Mouse (Mus musculus) ES-E14 (cell line): ENCODE measurements at regions not wholly inside any gene's neighbourhood (a gene's known extent, or its start where the extent isn't known, plus 50 kb on each side); places are given as distances from the start of the nearest gene placed in this dataset.

Experiments
- DNase-seq: peaks from one replicate; pipeline ENCODE4 v3.0.0-alpha.2; 2013; ENCODE audit warnings: low read depth, low spot score
- H3K27ac ChIP-seq: 2 replicates; pipeline ENCODE4 v1.5.1; 2012; ENCODE audit warnings: low read depth, mild to moderate bottlenecking, low read length, moderate library complexity, mixed read lengths; ENCODE audit not compliant: poor library complexity, insufficient read depth, severe bottlenecking
- H3K36me3 ChIP-seq: 2 replicates; pipeline ENCODE4 v1.6.1; 2012; ENCODE audit warnings: mild to moderate bottlenecking, low read length, moderate library complexity, mixed read lengths; ENCODE audit not compliant: control insufficient read depth, poor library complexity, insufficient read depth, severe bottlenecking
- H3K4me1 ChIP-seq, 2 experiments: fragments of 150-350 bp in 1 of 2; sonication (generic) in 1 of 2; 2 replicates each; pipeline ENCODE4 v1.6.1; 2012; ENCODE audit warnings: low read length in 2 of 2, mild to moderate bottlenecking in 1 of 2, mixed read lengths in 1 of 2; ENCODE audit not compliant: control insufficient read depth in 2 of 2, insufficient read depth in 2 of 2, poor library complexity in 1 of 2
- H3K4me3 ChIP-seq, 2 experiments: fragments of 150-350 bp in 1 of 2; sonication (generic) in 1 of 2; 2 replicates each; pipeline ENCODE4 v1.5.1; 2012; ENCODE audit warnings: low read length in 2 of 2, low read depth in 1 of 2, mild to moderate bottlenecking in 1 of 2, mixed read lengths in 1 of 2; ENCODE audit not compliant: insufficient read depth in 1 of 2, poor library complexity in 1 of 2, severe bottlenecking in 1 of 2
- H3K9ac ChIP-seq: 2 replicates; pipeline ENCODE4 v1.6.1; 2012; ENCODE audit warnings: low read depth, mild to moderate bottlenecking, low read length, mixed read lengths; ENCODE audit not compliant: poor library complexity, insufficient read depth, severe bottlenecking
- H3K9me3 ChIP-seq: fragments of 150-350 bp; sonication (generic); 2 replicates; pipeline ENCODE4 v1.6.1; 2012; ENCODE audit warnings: low read depth, mild to moderate bottlenecking, low read length; ENCODE audit not compliant: control insufficient read depth, insufficient read depth
- CHD2 ChIP-seq: IDR thresholded peaks from 2 replicates; pipeline ENCODE4 v1.6.1; 2014; ENCODE audit warnings: mild to moderate bottlenecking, low read depth, low read length, inconsistent platforms
- HCFC1 ChIP-seq: IDR thresholded peaks from 2 replicates; pipeline ENCODE4 v1.6.1; 2012; ENCODE audit warnings: low read length, inconsistent platforms, borderline replicate concordance; ENCODE audit not compliant: insufficient read depth
- MAFK ChIP-seq: IDR thresholded peaks from 2 replicates; pipeline ENCODE4 v1.6.1; 2014; ENCODE audit warnings: mild to moderate bottlenecking, low read depth, low read length, inconsistent platforms; ENCODE audit not compliant: insufficient read depth
- ZC3H11A ChIP-seq: IDR thresholded peaks from 2 replicates; pipeline ENCODE4 v1.6.1; 2012; ENCODE audit warnings: low read depth, mild to moderate bottlenecking, inconsistent platforms, low read length, borderline replicate concordance
- ZNF384 ChIP-seq: IDR thresholded peaks from 2 replicates; pipeline ENCODE4 v1.6.1; 2012; ENCODE audit warnings: low read depth, low read length, inconsistent platforms
- in situ Hi-C, 2 experiments: fragments of 600-800 bp; cut with MboI; formaldehyde crosslinking; loops; one replicate each; pipeline ENCODE4 v1.15.1; 2025; ENCODE audit warnings: low sequenced_read_pairs in 2 of 2, inconsistent platforms in 1 of 2; ENCODE audit not compliant: unreplicated experiment in 2 of 2

GRCm38 (mm10) chr1:23231522-23231921 is 129.5 kb upstream of the 4933415F23Rik start:
- Histone ChIP-seq H3K27ac (no peak overlapping the region), H3K4me3 (no peak overlapping the region), H3K4me1 (no peaks in the 10 kb centered on the region), H3K9me3 (no peaks in the 10 kb centered on the region), H3K36me3 (no peaks in the 10 kb centered on the region), H3K9ac (no peak overlapping the region)
- in situ Hi-C loops, result no loop called here
- TF ChIP-seq CHD2, result no peak
- TF ChIP-seq ZNF384, result no peak
- TF ChIP-seq HCFC1, result no peak
- no peak for TF ChIP-seq ZC3H11A
- TF ChIP-seq MAFK, result no peak
- no peak for DNase-seq

GRCm38 (mm10) chr1:23228478-23228877 is 126.4 kb upstream of the 4933415F23Rik start:
- H3K27ac ChIP-seq, result no peak overlapping the region
- no peaks in the 10 kb centered on the region for H3K4me1 ChIP-seq

DNA sequence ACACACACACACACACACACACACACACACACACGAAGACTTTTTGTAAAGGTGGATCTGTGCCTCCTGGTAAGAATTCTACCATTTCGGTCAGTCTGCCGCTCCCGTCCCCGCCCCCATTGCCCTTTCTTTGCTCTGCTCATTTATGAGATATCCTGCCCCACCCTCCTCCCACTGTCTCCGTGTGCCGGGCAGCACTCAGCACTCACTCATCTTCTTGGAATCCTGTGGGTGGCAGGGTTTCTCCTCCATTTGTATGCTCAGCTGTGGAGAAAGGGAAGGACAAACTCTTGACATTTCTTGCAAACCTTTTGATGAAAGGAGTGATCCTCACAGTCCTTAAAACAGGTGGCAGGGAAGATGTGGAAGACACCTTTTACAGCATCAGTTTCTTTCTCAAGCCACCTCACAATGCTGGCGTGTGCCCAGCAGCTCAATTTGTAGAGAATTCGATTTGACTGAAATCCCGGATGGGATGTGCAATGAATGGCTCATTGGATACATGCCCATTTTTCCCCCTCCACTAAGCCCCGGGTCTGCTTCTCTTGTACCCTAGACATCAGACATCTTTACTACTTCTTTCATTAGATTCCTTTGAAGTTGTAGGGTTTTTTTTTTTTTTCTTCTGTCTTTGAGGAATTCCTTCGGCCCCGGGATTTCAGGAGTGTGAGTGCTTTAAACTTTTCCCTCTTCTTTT is 112.6 kb upstream of the 4933415F23Rik start:
- Histone ChIP-seq H3K4me3 (no peak overlapping the region), H3K36me3 (no peaks in the 10 kb centered on the region), H3K9ac (no peak overlapping the region), H3K9me3 (no peaks in the 10 kb centered on the region), H3K4me1 (no peaks in the 10 kb centered on the region), H3K27ac (no peak overlapping the region)
- in situ Hi-C loops, result no loop called here
- no peak for DNase-seq
- TF ChIP-seq ZNF384, result no peak
- TF ChIP-seq HCFC1, result no peak
- no peak for TF ChIP-seq ZC3H11A

More at GRCm38 (mm10) chr1:23228478-23228877, 126.4 kb upstream of the 4933415F23Rik start:
- Histone ChIP-seq H3K4me3 (no peak overlapping the region), H3K36me3 (no peaks in the 10 kb centered on the region), H3K9ac (no peak overlapping the region), H3K9me3 (no peaks in the 10 kb centered on the region)
- no peak for TF ChIP-seq ZNF384
- TF ChIP-seq ZC3H11A, result no peak
- TF ChIP-seq CHD2, result no peak
- no peak for TF ChIP-seq MAFK
- no peak for TF ChIP-seq HCFC1
- in situ Hi-C loops, result no loop called here
- DNase-seq, result no peak

DNA sequence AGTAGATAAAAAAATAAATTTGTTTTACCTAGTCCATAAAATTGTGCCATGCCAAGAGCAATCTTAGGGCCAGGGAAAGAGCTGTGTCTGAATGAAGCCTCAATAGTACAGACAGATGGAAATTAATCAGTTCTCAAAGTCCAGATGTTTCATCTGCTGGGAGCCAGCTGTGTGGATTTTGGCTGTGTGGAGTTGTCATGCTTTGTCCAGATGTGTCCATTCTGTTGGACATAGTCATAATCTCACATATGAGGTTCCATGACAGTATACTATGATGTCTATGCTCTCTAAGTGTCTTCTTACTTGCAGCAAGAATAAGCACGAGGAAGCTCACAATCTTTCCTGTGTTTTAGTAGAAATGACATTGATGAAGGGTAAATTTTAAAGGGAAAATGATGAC is 105.8 kb upstream of the 4933415F23Rik start:
- in situ Hi-C loops, result no loop called here
- DNase-seq, result no peak
- TF ChIP-seq HCFC1 (no peak), CHD2 (no peak), ZNF384 (no peak), ZC3H11A (no peak), MAFK (no peak)

GRCm38 (mm10) chr1:23207024-23207423 is 105.0 kb upstream of the 4933415F23Rik start:
- Histone ChIP-seq H3K27ac (no peak overlapping the region), H3K36me3 (no peaks in the 10 kb centered on the region), H3K4me1 (no peaks in the 10 kb centered on the region), H3K4me3 (no peak overlapping the region), H3K9me3 (no peaks in the 10 kb centered on the region), H3K9ac (no peak overlapping the region)
- no peak for DNase-seq
- TF ChIP-seq ZNF384, result no peak
- TF ChIP-seq CHD2, result no peak
- in situ Hi-C loops, result no loop called here

More for the DNA sequence above, 105.8 kb upstream of the 4933415F23Rik start:
- Histone ChIP-seq H3K9ac (no peak overlapping the region), H3K36me3 (no peaks in the 10 kb centered on the region), H3K4me3 (no peak overlapping the region), H3K9me3 (no peaks in the 10 kb centered on the region), H3K27ac (no peak overlapping the region), H3K4me1 (no peaks in the 10 kb centered on the region)
